Mouse (Mus musculus): ENCODE data around the gene Hivep3. TPM values are rescaled to one million over a fixed set of nuclear protein-coding genes. Genes with fewer than 3 reads are reported as not detected.
A peak's percentile ranks its signal among the peaks of the same experiment; 100 is the strongest.

The Hivep3 gene
- polyA plus RNA-seq, 1 experiment from 2014 or later: 0.84 TPM

DNA sequence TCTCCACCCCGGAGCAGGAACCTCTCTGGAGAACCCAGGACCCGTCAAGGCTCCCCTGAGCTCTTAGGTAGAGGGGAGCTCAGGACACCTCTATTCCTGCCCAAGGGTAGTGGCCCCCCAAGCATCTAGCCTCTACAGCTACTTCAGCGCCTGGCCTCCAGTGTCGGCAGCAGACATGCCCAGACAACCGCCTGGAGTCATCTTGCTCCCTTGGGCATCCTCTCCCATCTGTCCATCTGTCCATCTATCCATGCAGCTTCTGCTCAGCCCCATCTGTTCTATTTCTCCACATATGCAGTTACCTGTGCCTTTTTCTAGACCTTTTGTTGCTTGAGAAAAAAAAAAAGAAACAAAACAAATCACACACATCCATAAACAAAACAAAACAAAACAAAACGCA, 400.6 kb downstream of the Hivep3 start:
- no peak for ATAC-seq (ENCODE audit: insufficient number of reproducible peaks, insufficient read depth, low FRiP score, low TSS enrichment, low read depth)
- no peak overlapping the region for H3K27ac ChIP-seq

DNA sequence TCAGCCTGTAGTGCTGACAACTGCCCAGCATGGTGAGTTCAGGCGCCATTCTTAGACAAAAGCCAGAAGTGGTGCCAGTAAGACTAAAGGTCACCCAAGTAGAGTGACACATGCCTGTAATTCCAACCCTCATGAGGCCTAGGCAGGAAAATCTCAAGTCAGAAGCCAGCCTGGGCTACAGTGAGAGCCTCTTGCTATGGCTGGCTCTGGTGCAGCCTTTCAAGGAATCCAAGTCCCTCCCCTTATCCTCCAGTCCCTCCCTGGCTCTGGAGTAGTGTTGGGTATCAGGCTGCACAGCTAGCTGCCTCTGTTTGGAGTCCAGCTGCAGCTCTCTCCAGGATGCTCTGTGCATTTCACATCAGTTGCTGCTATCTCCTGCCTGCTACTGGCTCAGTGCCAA, 408.2 kb downstream of the Hivep3 start:
- H3K9ac ChIP-seq (replicated peaks): no peak overlapping the region
- no peak overlapping the region for H3K4me3 ChIP-seq (replicated peaks)
- 75% methylated on average over 1 of the region's 1 CpGs for WGBS
- no peaks in the 10 kb centered on the region; the same call in 1 of the 2 replicates for H3K4me1 ChIP-seq (replicated peaks)
- H3K9me3 ChIP-seq: no peaks in the 10 kb centered on the region
- H3K27me3 ChIP-seq: 0 out of 2 replicates have a peak, but pooled peaks cover 5% of the 10 kb centered on the region
- no peak overlapping the region for H3K4me2 ChIP-seq
- ATAC-seq (ENCODE audit: insufficient number of reproducible peaks, insufficient read depth, low FRiP score, low TSS enrichment, low read depth): no peak
- no peaks in the 10 kb centered on the region for H3K36me3 ChIP-seq
- no peak overlapping the region for H3K27ac ChIP-seq

More for the DNA sequence above, 400.6 kb downstream of the Hivep3 start:
- no peaks in the 10 kb centered on the region for H3K36me3 ChIP-seq
- no peak overlapping the region for H3K4me2 ChIP-seq
- H3K27me3 ChIP-seq: no peaks in the 10 kb centered on the region
- no peak overlapping the region for H3K9ac ChIP-seq (replicated peaks)
- 82% methylated on average over 6 of the region's 6 CpGs for WGBS
- no peak overlapping the region for H3K4me3 ChIP-seq (replicated peaks)
- no peaks in the 10 kb centered on the region; the same call in 1 of the 2 replicates for H3K4me1 ChIP-seq (replicated peaks)
- H3K9me3 ChIP-seq: no peaks in the 10 kb centered on the region

DNA sequence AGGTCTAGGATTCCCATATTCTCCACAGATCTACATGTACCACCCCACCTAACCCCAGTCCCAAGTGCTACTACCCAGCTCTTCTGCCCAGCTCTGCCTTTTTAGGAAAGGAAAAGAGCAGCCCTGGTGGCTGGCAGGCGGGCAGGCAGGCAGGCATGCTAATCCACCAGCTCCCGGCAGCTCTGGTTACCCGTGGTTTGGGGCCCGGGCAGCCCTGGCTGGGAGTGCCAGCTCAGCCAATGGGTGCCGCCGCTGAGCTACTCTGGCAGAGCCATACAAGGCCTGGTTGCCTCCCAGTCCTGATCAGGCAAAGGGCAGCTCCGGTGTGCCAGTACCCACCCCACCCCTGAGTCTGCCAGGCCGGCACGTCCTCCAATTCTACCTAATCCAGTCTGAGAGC, 409.3 kb downstream of the Hivep3 start:
- H3K27ac ChIP-seq: no peak overlapping the region
- H3K4me2 ChIP-seq: no peak overlapping the region
- peaks cover 10% of the 10 kb centered on the region; the same call in 1 of the 2 replicates for H3K27me3 ChIP-seq
- no peaks in the 10 kb centered on the region; the same call in 1 of the 2 replicates for H3K4me1 ChIP-seq (replicated peaks)
- no peak for ATAC-seq (ENCODE audit: insufficient number of reproducible peaks, insufficient read depth, low FRiP score, low TSS enrichment, low read depth)
- no peak overlapping the region for H3K4me3 ChIP-seq (replicated peaks)
- 79% methylated on average over 9 of the region's 9 CpGs for WGBS
- H3K9ac ChIP-seq (replicated peaks): no peak overlapping the region
- no peaks in the 10 kb centered on the region for H3K36me3 ChIP-seq
- H3K9me3 ChIP-seq: no peaks in the 10 kb centered on the region

DNA sequence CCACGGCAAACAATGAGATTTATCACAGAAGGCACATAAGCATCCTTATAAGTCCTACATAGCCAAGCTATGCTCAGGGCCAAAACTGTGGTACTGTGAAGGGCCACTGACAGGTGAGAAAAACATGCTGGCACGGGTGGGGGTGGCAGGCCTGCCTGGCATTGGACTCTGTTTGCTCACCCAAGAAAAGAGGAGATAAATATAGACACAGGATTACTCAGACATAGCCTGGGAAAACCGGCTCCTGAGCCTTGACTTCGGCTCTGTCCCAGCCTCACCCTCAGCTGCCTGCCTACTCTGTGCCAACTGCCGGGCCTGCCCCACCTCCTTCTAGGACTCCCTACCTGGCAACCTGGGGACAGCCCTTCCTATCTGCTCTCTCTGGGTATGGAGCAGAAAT, 410.8 kb downstream of the Hivep3 start:
- H3K36me3 ChIP-seq: no peaks in the 10 kb centered on the region
- no peak overlapping the region for H3K9ac ChIP-seq (replicated peaks)
- no peak overlapping the region for H3K4me3 ChIP-seq (replicated peaks)
- H3K4me2 ChIP-seq: no peak overlapping the region
- H3K27ac ChIP-seq: no peak overlapping the region
- 81% methylated on average over 5 of the region's 5 CpGs for WGBS
- ATAC-seq (ENCODE audit: insufficient number of reproducible peaks, insufficient read depth, low FRiP score, low TSS enrichment, low read depth): no peak
- peaks cover 23% of the 10 kb centered on the region; the same call in 1 of the 2 replicates for H3K27me3 ChIP-seq
- peaks cover 10% of the 10 kb centered on the region for H3K4me1 ChIP-seq (replicated peaks)
- H3K9me3 ChIP-seq: no peaks in the 10 kb centered on the region

DNA sequence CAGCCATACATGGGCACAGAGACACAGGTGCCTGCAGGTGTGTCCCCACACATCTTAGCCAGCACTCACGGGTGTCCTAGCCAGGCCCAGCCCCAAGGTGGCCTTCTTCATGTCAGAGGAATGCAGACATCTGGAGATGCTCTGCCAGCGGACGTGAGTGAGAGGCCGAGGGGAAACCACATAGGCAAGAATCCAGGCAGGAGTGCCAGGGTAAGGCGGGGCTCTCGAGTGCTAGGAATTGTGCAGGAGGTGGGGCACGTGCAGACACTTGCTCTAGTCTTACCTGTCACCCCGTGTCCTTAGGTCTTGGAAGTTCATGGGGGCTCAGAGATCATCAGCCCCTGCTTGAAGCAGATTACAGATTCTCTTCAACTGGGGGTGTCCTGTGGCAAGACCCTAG, 412.3 kb downstream of the Hivep3 start:
- no peak overlapping the region for H3K9ac ChIP-seq (replicated peaks)
- H3K27me3 ChIP-seq: peaks cover 32% of the 10 kb centered on the region
- no peak overlapping the region for H3K4me2 ChIP-seq
- H3K27ac ChIP-seq: no peak overlapping the region
- no peak for ATAC-seq (ENCODE audit: insufficient number of reproducible peaks, insufficient read depth, low FRiP score, low TSS enrichment, low read depth)
- 61% methylated on average over 8 of the region's 8 CpGs for WGBS
- peaks cover 10% of the 10 kb centered on the region for H3K4me1 ChIP-seq (replicated peaks)
- no peak overlapping the region for H3K4me3 ChIP-seq (replicated peaks)
- H3K36me3 ChIP-seq: no peaks in the 10 kb centered on the region
- H3K9me3 ChIP-seq: no peaks in the 10 kb centered on the region

DNA sequence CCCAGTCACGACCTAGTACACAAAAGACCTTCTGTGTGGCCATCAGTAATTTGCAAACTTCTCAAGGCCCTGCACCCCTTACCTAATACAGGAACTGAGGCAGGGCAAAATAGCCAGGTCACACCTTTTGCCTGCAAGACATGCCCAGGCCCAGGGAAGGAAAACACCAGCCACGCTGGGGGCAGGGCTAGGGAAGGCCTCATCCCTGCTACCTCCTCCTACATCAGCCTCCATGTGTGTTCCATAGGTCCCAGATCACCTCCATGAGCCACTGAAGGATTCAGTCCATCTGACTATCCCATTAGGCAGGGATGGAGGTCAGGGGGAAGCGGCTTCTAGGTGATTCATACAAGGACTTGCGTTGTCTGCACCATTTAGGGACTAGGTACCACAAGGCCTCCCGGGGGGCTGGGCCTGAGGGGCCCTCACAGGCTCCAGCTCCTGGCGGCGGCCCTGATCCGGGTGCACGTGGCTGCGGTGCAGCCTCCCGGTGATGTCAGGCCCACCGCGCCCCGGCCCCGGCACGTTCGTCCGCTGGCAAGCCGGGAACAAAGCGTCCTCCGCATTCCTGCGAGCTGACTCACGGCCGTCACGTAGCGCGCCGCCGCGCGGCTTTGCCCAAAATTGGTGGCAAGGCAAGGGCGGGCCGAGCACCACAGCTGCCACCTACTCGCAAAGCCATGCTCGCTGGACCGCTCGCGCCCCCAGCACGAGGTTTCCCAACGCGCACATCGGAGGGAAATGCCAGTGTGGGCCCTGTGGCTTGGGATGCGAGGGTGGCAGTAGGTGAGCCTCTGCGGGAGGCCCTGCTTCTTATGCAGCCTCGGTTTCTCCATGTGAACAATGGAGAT, 414.9 kb downstream of the Hivep3 start:
- peak; percentile 65 for ATAC-seq (ENCODE audit: insufficient number of reproducible peaks, insufficient read depth, low FRiP score, low TSS enrichment, low read depth)
- 5% methylated on average over 45 of the region's 45 CpGs for WGBS
- Histone ChIP-seq H3K36me3 (no peaks in the 10 kb centered on the region), H3K27me3 (peaks cover 31% of the 10 kb centered on the region), H3K4me1 (replicated peaks) (peaks cover 10% of the 10 kb centered on the region), H3K9me3 (no peaks in the 10 kb centered on the region), H3K4me3 (replicated peaks) (peak overlapping the region; percentile 30), H3K9ac (replicated peaks) (peak overlapping the region; percentile 54), H3K4me2 (peak overlapping the region; percentile 64), H3K27ac (peak overlapping the region; percentile 29; the same call in 1 of the 2 replicates)

DNA sequence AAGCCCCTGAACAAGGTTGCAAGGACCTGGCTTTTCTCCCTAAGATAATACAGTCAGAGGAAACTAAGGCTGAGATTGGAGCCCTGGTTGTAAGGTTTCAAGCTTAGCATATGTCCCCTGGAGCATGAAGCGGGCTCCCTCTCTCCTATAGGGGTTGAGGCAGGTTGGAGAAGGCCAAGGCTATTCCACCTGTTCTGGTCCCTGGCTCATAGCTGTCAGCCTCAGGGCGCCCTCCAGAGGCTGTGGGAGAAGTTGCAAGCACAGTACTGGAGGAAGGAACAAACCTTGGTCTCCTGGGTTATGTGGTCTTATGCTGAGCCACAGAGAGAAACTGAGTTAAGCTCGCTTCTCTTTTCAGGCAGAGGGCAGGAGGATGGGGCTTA, 415.5 kb downstream of the Hivep3 start:
- Histone ChIP-seq H3K36me3 (no peaks in the 10 kb centered on the region), H3K27ac (peak overlapping the region; percentile 17; the same call in 1 of the 2 replicates), H3K4me2 (peak overlapping the region; percentile 64), H3K9ac (replicated peaks) (peak overlapping the region; percentile 54; the same call in 1 of the 2 replicates), H3K4me3 (replicated peaks) (peak overlapping the region; percentile 30), H3K4me1 (replicated peaks) (peaks cover 10% of the 10 kb centered on the region), H3K9me3 (no peaks in the 10 kb centered on the region), H3K27me3 (peaks cover 31% of the 10 kb centered on the region)
- ATAC-seq (ENCODE audit: insufficient number of reproducible peaks, insufficient read depth, low FRiP score, low TSS enrichment, low read depth): no peak
- WGBS: 37% methylated on average over 3 of the region's 3 CpGs

DNA sequence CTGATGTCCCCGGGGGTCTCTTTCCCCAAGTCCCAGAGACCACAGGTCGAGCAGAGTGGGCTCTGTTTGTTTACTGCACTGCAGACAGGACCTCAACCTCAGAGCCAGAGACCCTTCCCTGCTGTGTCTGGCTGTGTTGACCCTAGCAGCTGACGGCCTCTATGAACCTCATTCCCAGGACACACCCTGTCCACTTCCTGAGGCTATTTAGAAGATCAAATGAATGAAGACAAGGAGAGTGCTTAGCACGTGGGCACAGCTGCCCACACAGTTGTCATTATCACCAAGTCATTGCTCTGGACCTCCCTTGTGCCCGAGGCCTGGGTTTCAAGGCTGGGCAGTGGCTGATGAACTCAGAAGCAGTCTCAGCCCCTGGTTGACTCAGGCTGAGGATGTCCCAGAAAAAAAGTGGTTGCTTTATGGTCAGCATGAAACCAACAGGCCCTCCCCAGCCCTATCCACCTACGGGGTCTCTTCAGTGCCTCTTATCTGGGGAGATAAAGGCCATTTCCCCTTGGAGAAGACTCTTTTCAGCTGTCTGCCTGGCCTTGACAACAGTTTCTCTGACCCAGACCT, 416.8 kb downstream of the Hivep3 start:
- no peak for ATAC-seq (ENCODE audit: insufficient number of reproducible peaks, insufficient read depth, low FRiP score, low TSS enrichment, low read depth)
- Histone ChIP-seq H3K4me2 (no peak overlapping the region), H3K27me3 (peaks cover 31% of the 10 kb centered on the region), H3K36me3 (no peaks in the 10 kb centered on the region), H3K9me3 (no peaks in the 10 kb centered on the region), H3K27ac (no peak overlapping the region), H3K4me3 (replicated peaks) (no peak overlapping the region), H3K9ac (replicated peaks) (no peak overlapping the region), H3K4me1 (replicated peaks) (peaks cover 10% of the 10 kb centered on the region)
- 50% methylated on average over 6 of the region's 6 CpGs for WGBS

DNA sequence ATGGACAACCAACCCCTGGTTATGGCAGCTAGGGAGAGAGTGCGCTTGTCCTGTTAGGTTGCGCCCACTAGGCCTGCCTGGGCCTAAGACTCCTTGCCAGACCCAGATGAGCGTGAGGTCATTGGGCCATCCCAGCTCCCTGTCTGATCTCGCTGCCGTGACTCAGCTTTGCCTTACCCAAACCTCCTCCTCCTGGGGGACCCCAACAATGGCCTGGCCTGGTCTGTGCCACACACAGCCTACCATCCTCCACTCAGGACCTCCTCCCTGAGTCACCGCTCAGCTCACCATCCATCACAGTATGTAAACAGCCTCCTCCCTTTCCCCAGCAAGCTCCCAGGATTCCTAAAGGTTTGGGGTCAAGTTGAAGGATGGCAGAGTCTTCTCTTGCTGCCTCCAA, 418.3 kb downstream of the Hivep3 start:
- WGBS: 86% methylated on average over 6 of the region's 6 CpGs
- ATAC-seq (ENCODE audit: insufficient number of reproducible peaks, insufficient read depth, low FRiP score, low TSS enrichment, low read depth): no peak

DNA sequence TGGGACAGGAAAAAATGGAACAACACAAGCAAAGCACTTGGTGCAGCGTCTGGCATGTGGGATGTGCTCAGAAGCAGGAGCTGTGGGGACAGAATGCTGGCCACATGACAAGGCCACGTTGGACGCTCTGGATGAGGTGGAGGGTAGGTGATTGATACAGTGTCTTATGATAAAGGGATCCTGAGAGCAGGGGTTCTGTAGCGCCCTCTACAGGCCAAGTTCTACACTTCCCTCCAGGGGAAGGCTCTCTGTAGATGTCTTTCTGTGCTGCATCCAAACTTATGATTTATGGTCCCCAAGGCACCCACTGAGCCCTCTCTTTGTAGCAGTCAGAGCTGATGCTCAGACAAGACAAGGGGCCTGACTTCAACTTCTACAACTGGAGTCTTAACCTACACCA, 419.1 kb downstream of the Hivep3 start:
- Histone ChIP-seq H3K4me3 (replicated peaks) (no peak overlapping the region), H3K4me2 (no peak overlapping the region), H3K4me1 (replicated peaks) (peaks cover 10% of the 10 kb centered on the region), H3K27me3 (peaks cover 29% of the 10 kb centered on the region), H3K36me3 (no peaks in the 10 kb centered on the region), H3K9ac (replicated peaks) (no peak overlapping the region), H3K9me3 (no peaks in the 10 kb centered on the region), H3K27ac (no peak overlapping the region)
- 65% methylated on average over 4 of the region's 4 CpGs for WGBS
- no peak for ATAC-seq (ENCODE audit: insufficient number of reproducible peaks, insufficient read depth, low FRiP score, low TSS enrichment, low read depth)

More for the DNA sequence above, 418.3 kb downstream of the Hivep3 start:
- Histone ChIP-seq H3K36me3 (no peaks in the 10 kb centered on the region), H3K27me3 (peaks cover 31% of the 10 kb centered on the region), H3K27ac (no peak overlapping the region), H3K4me2 (no peak overlapping the region), H3K4me3 (replicated peaks) (no peak overlapping the region), H3K9ac (replicated peaks) (no peak overlapping the region), H3K9me3 (no peaks in the 10 kb centered on the region), H3K4me1 (replicated peaks) (peaks cover 10% of the 10 kb centered on the region)

DNA sequence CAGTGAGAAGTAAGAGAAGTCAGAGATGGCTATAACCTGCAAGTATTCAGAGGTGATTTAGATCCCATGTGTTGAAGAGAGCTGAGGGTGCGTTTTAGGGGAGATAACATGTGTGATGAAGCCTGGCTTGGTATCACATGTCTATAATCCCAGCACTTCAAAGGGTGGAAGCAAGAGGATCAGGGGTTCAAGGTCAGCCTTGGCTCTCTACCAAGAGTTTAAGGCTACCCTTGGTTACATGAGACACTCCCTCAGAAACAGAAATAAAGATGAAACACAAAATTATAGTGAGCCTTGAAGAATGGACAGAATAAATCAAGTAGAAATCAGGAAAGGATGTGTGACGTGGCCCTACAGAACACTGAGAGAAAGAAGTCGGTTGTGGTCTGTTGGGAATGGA, 420.2 kb downstream of the Hivep3 start:
- H3K4me3 ChIP-seq (replicated peaks): no peak overlapping the region
- ATAC-seq (ENCODE audit: insufficient number of reproducible peaks, insufficient read depth, low FRiP score, low TSS enrichment, low read depth): no peak
- no peaks in the 10 kb centered on the region for H3K9me3 ChIP-seq
- H3K4me1 ChIP-seq (replicated peaks): peaks cover 5% of the 10 kb centered on the region
- H3K27me3 ChIP-seq: peaks cover 18% of the 10 kb centered on the region
- no peak overlapping the region for H3K4me2 ChIP-seq
- H3K9ac ChIP-seq (replicated peaks): no peak overlapping the region
- no peak overlapping the region for H3K27ac ChIP-seq
- H3K36me3 ChIP-seq: no peaks in the 10 kb centered on the region
- WGBS: 89% methylated on average over 3 of the region's 3 CpGs

Measured in limb, embryonic 12.5 days (tissue).